ENCODE assay signal across 17 mouse cellular contexts in genomic region chr16:87318200-87318811, GRCm38 (mm10). TPM values are rescaled to one million over a fixed set of nuclear protein-coding genes. Genes with fewer than 3 reads are reported as not detected.
DNase-seq lines count a peak whose midpoint lies in the region; ATAC-seq and TF ChIP-seq lines count a peak whose summit lies in the region.
"Had no signal": no experiment of that assay in that cellular context is flagged by ENCODE, and none has a peak within 500 bp of the region (broad histone marks: within the 10 kb centered on the region; RNA-seq: fewer than 3 reads in every experiment).

No protein-coding gene starts in this region.

- no peak overlapping the region for H3K9ac ChIP-seq in forebrain, embryonic 15.5 days (replicated peaks)
- no peak overlapping the region for H3K9ac ChIP-seq in hindbrain, embryonic 16.5 days (ENCODE audit: low read depth, low read length)
- no peak overlapping the region for H3K9ac ChIP-seq in midbrain, embryonic 15.5 days
- H3K9ac ChIP-seq in liver, embryonic 11.5 days (ENCODE audit: low read depth, low read length): no peak overlapping the region
- H3K9ac ChIP-seq: liver, embryonic 15.5 days had no signal

- H3K4me1 ChIP-seq in forebrain, embryonic 15.5 days: peaks cover 8% of the 10 kb centered on the region; the same call in 1 of the 2 replicates
- H3K4me1 ChIP-seq in forebrain, embryonic 10.5 days: peaks cover 22% of the 10 kb centered on the region
- H3K4me1 ChIP-seq in hindbrain, embryonic 16.5 days (ENCODE audit: control insufficient read depth, insufficient read depth, low read depth, low read length): peaks cover 3% of the 10 kb centered on the region; the same call in 1 of the 2 replicates
- H3K4me1 ChIP-seq in midbrain, embryonic 15.5 days: peaks cover 7% of the 10 kb centered on the region
- no peaks in the 10 kb centered on the region for H3K4me1 ChIP-seq in liver, embryonic 11.5 days (replicated peaks; ENCODE audit: control insufficient read depth, insufficient read depth, low read length)
- H3K4me1 ChIP-seq: liver, embryonic 15.5 days had no signal

- H3K27ac ChIP-seq in forebrain, embryonic 15.5 days (replicated peaks): no peak overlapping the region
- no peak overlapping the region for H3K27ac ChIP-seq in forebrain, embryonic 10.5 days
- H3K27ac ChIP-seq in hindbrain, embryonic 16.5 days (ENCODE audit: low read depth, low read length): no peak overlapping the region
- no peak overlapping the region for H3K27ac ChIP-seq in midbrain, embryonic 15.5 days
- H3K27ac ChIP-seq in liver, embryonic 11.5 days (ENCODE audit: low read depth, low read length): no peak overlapping the region
- H3K27ac ChIP-seq: left cerebral cortex, adult 2 months; liver, embryonic 15.5 days; macrophage had no signal

- no peaks in the 10 kb centered on the region for H3K36me3 ChIP-seq in forebrain, embryonic 15.5 days
- H3K36me3 ChIP-seq in forebrain, embryonic 10.5 days (replicated peaks): no peaks in the 10 kb centered on the region
- H3K36me3 ChIP-seq in hindbrain, embryonic 16.5 days (ENCODE audit: control insufficient read depth, insufficient read depth, low read length): no peaks in the 10 kb centered on the region
- no peaks in the 10 kb centered on the region for H3K36me3 ChIP-seq in midbrain, embryonic 15.5 days (replicated peaks)
- no peaks in the 10 kb centered on the region for H3K36me3 ChIP-seq in liver, embryonic 11.5 days (ENCODE audit: control insufficient read depth, insufficient read depth, low read length)
- H3K36me3 ChIP-seq: G1E; liver, embryonic 15.5 days had no signal

- H3K27me3 ChIP-seq in forebrain, embryonic 15.5 days: no peaks in the 10 kb centered on the region
- no peaks in the 10 kb centered on the region for H3K27me3 ChIP-seq in forebrain, embryonic 10.5 days (ENCODE audit: poor library complexity, severe bottlenecking)
- H3K27me3 ChIP-seq in hindbrain, embryonic 16.5 days (replicated peaks; ENCODE audit: control insufficient read depth, insufficient read depth, low read length): no peaks in the 10 kb centered on the region
- H3K27me3 ChIP-seq in midbrain, embryonic 15.5 days (replicated peaks): no peaks in the 10 kb centered on the region
- no peaks in the 10 kb centered on the region for H3K27me3 ChIP-seq in liver, embryonic 11.5 days (replicated peaks; ENCODE audit: control insufficient read depth, insufficient read depth, low read length)
- H3K27me3 ChIP-seq: liver, embryonic 15.5 days had no signal

- 63% methylated on average over 5 of the region's 5 CpGs for WGBS in forebrain, embryonic 15.5 days
- 68% methylated on average over 5 of the region's 5 CpGs for WGBS in forebrain, embryonic 10.5 days
- WGBS in hindbrain, embryonic 16.5 days: 51% methylated on average over 5 of the region's 5 CpGs
- WGBS in midbrain, embryonic 15.5 days: 30% methylated on average over 5 of the region's 5 CpGs
- WGBS in liver, embryonic 11.5 days: 67% methylated on average over 5 of the region's 5 CpGs

- DNase-seq in forebrain, embryonic 10.5 days (ENCODE audit: extremely low spot score, low spot score): no peak
- DNase-seq in brain, embryonic 14.5 days (ENCODE audit: low read depth): peak; percentile 63
- DNase-seq in liver, embryonic 11.5 days (ENCODE audit: low spot score): no peak
- no peak for DNase-seq in lung, postnatal 14 days
- DNase-seq in cerebellum, postnatal 25 days: no peak
- DNase-seq: adrenal gland, postnatal 36 days; B cell, adult 2 months; gastrocnemius, postnatal 14 days; right cerebral cortex, postnatal 14 days; thymus, postnatal 25 days had no signal

- peak; percentile 33; the same call in 1 of the 2 replicates for ATAC-seq in forebrain, embryonic 15.5 days (replicated peaks)
- peak; percentile 63 for ATAC-seq in hindbrain, embryonic 16.5 days
- peak; percentile 83 for ATAC-seq in midbrain, embryonic 15.5 days (replicated peaks)
- no peak for ATAC-seq in liver, embryonic 11.5 days (replicated peaks; ENCODE audit: low FRiP score)

- TF ChIP-seq CTCF in brain, embryonic 14.5 days (IDR thresholded peaks at IDR 0.05; ENCODE audit: borderline replicate concordance, extremely low read depth, insufficient read depth, insufficient read length): no peak

- no peak for TF ChIP-seq POLR2A in brain, embryonic 14.5 days (IDR thresholded peaks at IDR 0.05; ENCODE audit: borderline replicate concordance, extremely low read depth, insufficient read depth, insufficient read length, poor library complexity, severe bottlenecking)

- no peaks in the 10 kb centered on the region for H3K9me3 ChIP-seq in forebrain, embryonic 15.5 days
- H3K9me3 ChIP-seq in forebrain, embryonic 10.5 days: no peaks in the 10 kb centered on the region
- no peaks in the 10 kb centered on the region for H3K9me3 ChIP-seq in hindbrain, embryonic 16.5 days (ENCODE audit: control insufficient read depth, low read length)
- no peaks in the 10 kb centered on the region for H3K9me3 ChIP-seq in midbrain, embryonic 15.5 days
- H3K9me3 ChIP-seq in liver, embryonic 11.5 days (ENCODE audit: control insufficient read depth, low read length): no peaks in the 10 kb centered on the region
- H3K9me3 ChIP-seq: G1E; liver, embryonic 15.5 days had no signal

- H3K4me2 ChIP-seq in forebrain, embryonic 15.5 days (replicated peaks): no peak overlapping the region
- H3K4me2 ChIP-seq in hindbrain, embryonic 16.5 days (ENCODE audit: low read length): no peak overlapping the region
- peak overlapping the region; percentile 15; the same call in 1 of the 2 replicates for H3K4me2 ChIP-seq in midbrain, embryonic 15.5 days
- H3K4me2 ChIP-seq in liver, embryonic 11.5 days: no peak overlapping the region
- H3K4me2 ChIP-seq: liver, embryonic 15.5 days had no signal

- H3K4me3 ChIP-seq in forebrain, embryonic 15.5 days: no peak overlapping the region
- no peak overlapping the region for H3K4me3 ChIP-seq in forebrain, embryonic 10.5 days
- no peak overlapping the region for H3K4me3 ChIP-seq in hindbrain, embryonic 16.5 days (ENCODE audit: low read length)
- H3K4me3 ChIP-seq in midbrain, embryonic 15.5 days: no peak overlapping the region
- no peak overlapping the region for H3K4me3 ChIP-seq in liver, embryonic 11.5 days (ENCODE audit: low read depth, low read length)
- H3K4me3 ChIP-seq: left cerebral cortex, adult 2 months; liver, embryonic 15.5 days had no signal

RNA-seq across cellular contexts. Expression of gene N6amt1, which starts 35.7 kb away (rescaled TPM):
- 16.2 and 16.3 TPM in 2 replicates for polyA plus RNA-seq in forebrain, embryonic 15.5 days (2015; fragmentation: Nextera tagmentation; extraction: Ambion mirVana)
- 19.0 and 21.7 TPM in 2 replicates for polyA plus RNA-seq in forebrain, embryonic 10.5 days (2016; fragmentation: Nextera tagmentation; extraction: Ambion mirVana)
- 15.8 and 17.7 TPM in 2 replicates for polyA plus RNA-seq in brain, embryonic 14.5 days (2012; rRNA removed)
- 20.2 and 22.4 TPM in 2 replicates for polyA plus RNA-seq in hindbrain, embryonic 16.5 days (2015; fragmentation: Nextera tagmentation; extraction: Ambion mirVana)
- 20.7 and 21.9 TPM in 2 replicates for polyA plus RNA-seq in midbrain, embryonic 15.5 days (2015; fragmentation: Nextera tagmentation; extraction: Ambion mirVana)
- polyA plus RNA-seq in liver, embryonic 11.5 days (2014; fragmentation: Nextera tagmentation; extraction: Ambion mirVana): 15.3 and 19.5 TPM in 2 replicates
